Mouse (Mus musculus): ENCODE measurements around the gene Fam222b.
"Not testable (repeated sequence)": the region's sequence is repeated elsewhere in the genome, so short reads cannot be mapped to it uniquely, and the experiment has no call there.

The Fam222b gene

GRCm38 (mm10) chr11:78182961-78183844 is 88.7 kb downstream of the Fam222b start, which contains the start of gene Rpl23a:
Gene Rpl23a (minus strand): TSS chr11:78183584.
- peak; percentile 97 for DNase-seq

DNA sequence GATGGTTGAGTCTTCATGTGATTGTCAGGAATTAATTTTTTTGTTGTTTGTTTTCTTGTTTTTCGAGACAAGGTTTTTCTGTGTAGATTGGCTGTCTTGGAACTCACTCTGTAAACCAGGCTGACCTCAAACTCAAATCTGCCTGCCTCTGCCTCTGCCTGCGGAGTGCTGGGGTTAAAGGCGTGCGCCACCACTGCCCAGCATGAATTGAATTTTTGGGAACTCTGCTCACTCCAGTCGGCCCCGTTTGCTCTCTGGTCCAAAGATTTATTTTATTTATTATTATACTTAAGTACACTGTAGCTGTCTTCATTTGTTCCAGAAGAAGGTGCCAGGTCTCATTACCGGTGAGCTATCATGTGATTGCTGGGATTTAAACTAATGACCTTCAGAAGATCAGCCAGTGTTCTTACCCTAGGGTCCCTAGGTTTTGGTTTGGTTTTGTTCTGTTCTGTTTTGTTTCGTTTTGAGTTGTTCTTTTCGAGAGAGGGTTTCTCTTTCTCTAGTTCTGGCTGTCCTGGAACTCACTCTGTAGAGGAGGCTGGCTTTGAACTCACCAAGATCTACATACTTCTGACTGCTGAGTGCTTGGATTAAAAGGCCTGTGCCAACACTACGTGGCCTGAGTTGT is 89.5 kb downstream of the Fam222b start:
- no peak for DNase-seq

GRCm38 (mm10) chr11:78184702-78185101 is 90.2 kb downstream of the Fam222b start:
- DNase-seq = not testable (repeated sequence)

DNA sequence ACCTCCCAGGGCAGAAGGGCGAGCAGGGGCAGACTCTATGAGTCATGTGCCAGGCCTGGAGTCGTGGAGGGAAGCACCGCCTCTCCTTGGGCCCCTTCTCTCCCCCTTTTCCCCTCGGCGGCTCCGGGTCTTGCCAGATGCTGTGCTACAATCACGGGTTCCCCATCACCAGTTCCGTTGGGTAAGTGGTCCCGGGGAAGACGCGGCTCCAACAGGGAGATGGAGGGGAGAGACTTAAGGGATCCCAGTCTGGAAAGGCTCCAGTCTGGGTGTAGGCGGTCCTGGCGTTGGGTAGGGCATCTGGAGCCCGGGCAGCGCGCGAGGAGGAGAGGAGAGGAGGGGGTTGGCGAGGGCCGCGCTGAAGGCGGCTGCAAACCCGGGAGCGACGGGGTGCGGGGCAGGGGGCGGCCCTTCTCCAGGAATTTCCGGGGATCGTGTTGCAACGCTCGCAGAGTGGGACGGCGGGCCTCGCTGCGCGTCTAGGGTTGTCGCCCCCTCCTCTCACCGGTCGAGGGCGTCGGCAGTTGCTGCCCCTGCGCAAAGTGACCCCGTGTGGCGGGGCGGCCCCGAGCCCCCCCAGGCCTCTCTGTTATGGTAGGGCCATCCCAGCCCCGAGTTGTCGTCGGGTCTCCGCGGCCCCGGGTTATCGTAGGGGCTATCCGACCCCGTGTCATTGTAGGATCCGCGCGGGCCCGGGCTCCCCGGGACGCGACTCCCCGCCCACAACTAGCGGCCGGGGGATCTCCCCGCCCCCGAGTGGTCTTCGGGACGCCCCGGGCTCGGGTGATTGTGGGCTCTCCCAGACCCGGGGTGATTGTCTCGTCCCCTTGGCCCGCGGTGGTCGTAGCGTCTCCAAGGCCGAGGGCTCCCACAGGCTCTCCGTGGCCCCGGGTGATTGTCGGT is 94.1 kb downstream of the Fam222b start, which contains the start of gene Rab34:
TSS of gene Rab34 (plus strand) at position 100 of the 903 bp plus-strand sequence.
- DNase-seq = no peak

GRCm38 (mm10) chr11:78189234-78190040 is 95.0 kb downstream of the Fam222b start:
- DNase-seq = no peak

DNA sequence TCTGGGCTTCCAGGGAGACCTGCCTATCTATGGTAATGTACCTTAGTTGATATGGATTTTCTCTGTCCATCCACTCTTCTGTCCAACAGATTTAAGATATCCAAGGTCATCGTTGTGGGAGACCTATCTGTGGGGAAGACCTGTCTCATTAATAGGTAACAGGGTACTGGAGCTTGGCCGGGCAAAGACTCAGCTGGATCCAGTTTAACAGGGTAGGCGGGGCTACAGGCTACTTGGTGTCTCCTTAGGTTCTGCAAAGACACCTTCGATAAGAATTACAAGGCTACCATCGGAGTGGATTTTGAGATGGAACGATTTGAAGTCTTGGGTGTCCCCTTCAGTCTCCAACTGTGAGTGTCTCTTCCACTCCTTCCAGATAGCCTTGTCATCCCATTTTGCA is 95.6 kb downstream of the Fam222b start:
- no peak for DNase-seq

DNA sequence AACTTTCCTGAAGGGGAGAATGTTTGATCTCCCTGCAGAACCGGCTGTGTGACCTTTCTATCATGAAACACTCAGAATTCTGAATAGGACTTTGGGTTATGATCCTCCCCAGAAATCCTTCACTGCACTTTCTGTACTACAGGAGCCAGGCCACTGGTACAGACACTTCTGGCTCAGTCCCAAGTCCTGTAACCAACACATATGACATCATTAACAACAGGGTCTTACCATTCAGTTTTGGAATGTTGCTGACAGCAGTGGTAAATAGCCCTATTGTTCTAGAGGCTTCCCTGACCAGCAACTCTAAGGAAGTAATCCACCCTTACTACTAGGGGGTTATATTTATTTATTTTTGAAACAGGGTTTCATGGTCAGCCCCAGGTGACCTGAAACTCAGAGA is 98.7 kb downstream of the Fam222b start, which contains the start of gene Proca1:
TSS of gene Proca1 (plus strand) at position 280 of the 400 bp plus-strand sequence.
- DNase-seq = no peak

- no peak for DNase-seq
These were observed 100.1 kb downstream of the Fam222b start for GRCm38 (mm10) chr11:78194411-78195100.

- no peak for DNase-seq
These were observed 100.8 kb downstream of the Fam222b start for GRCm38 (mm10) chr11:78195101-78195863.

- DNase-seq = no peak
These were observed 107.9 kb downstream of the Fam222b start for GRCm38 (mm10) chr11:78202372-78202771.

GRCm38 (mm10) chr11:78204287-78204686 is 109.8 kb downstream of the Fam222b start:
- DNase-seq = no peak

DNA sequence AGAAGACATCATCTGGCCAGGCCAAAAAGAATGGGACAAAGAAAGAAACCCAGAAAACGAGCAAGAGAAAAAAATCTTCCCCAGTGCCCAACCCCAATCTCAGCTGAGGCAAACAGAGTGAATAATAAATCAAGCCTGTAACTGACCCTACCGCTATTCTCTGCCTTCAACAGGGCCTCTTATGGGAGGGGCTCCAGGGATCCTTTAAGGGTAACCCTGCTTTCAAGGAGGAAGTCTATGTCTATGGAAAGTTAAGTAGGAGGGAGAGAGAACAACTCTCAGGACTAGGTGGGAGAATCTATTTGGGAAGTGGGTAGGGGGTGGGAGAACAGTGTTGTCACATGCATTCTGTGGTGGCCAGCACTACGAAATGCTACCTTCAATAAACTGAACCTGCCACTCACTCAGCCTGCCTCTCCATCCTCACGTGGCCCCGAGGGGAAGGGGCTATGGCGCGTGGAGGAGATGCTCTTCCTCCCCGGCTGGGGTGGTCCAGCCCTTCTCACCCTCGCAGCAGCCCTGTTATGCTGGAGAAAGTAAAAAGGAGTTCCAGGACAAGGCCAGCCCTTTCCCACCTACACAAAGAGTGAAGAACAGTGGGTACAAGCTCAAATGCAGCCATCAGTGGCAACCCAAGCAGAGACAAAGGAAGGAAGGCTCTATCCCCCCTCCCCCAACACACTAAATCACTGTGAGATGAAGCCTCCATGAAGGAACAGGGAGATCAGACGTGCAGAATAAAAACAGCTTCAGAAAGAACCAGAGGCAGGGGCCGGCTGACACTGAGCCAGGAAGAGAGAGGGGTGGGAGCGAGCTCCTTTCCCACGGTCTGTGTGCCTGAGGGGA is 111.1 kb downstream of the Fam222b start:
- DNase-seq = no peak

All from cerebellum, adult 9-10 months (tissue).